Mouse (Mus musculus) megakaryocyte progenitor cell, adult 5-6 weeks (primary cell): ENCODE measurements at regions not wholly inside any gene's neighbourhood (a gene's known extent, or its start where the extent isn't known, plus 50 kb on each side); places are given as distances from the start of the nearest gene placed in this dataset.

ENCODE experiments used
- ATAC-seq: replicated peaks from 2 replicates; pipeline ENCODE4 v1.8.0; 2016; ENCODE audit warnings: mild to moderate bottlenecking, moderate TSS enrichment, inconsistent platforms; ENCODE audit not compliant: poor library complexity

GRCm38 (mm10) chr4:124542696-124543095, 67.9 kb downstream of the 3100002H09Rik start:
- no peak for ATAC-seq

GRCm38 (mm10) chr4:124538471-124538870, 72.1 kb downstream of the 3100002H09Rik start:
- ATAC-seq = no peak

GRCm38 (mm10) chr4:124537681-124538080, 72.9 kb downstream of the 3100002H09Rik start:
- ATAC-seq = no peak

- ATAC-seq = no peak
Measured at GRCm38 (mm10) chr4:124533614-124534013, 77.0 kb downstream of the 3100002H09Rik start.

- ATAC-seq = no peak
Measured at GRCm38 (mm10) chr4:124530596-124530995, 80.0 kb downstream of the 3100002H09Rik start.

- no peak for ATAC-seq
Measured at GRCm38 (mm10) chr4:124526822-124527221, 83.8 kb downstream of the 3100002H09Rik start.

GRCm38 (mm10) chr4:124526362-124526761, 84.2 kb downstream of the 3100002H09Rik start:
- no peak for ATAC-seq

GRCm38 (mm10) chr4:124520309-124520708, 90.3 kb downstream of the 3100002H09Rik start:
- ATAC-seq = no peak

GRCm38 (mm10) chr4:124511761-124512160, 98.8 kb downstream of the 3100002H09Rik start:
- no peak for ATAC-seq

- ATAC-seq = no peak
Measured at GRCm38 (mm10) chr4:124510816-124511215, 99.8 kb downstream of the 3100002H09Rik start.

- ATAC-seq = no peak
Measured at GRCm38 (mm10) chr4:124509695-124510094, 100.9 kb downstream of the 3100002H09Rik start.

GRCm38 (mm10) chr4:124506083-124506647, 104.4 kb downstream of the 3100002H09Rik start:
- ATAC-seq = no peak

- no peak for ATAC-seq
Measured at GRCm38 (mm10) chr4:124501785-124502184, 108.8 kb downstream of the 3100002H09Rik start.

- ATAC-seq = no peak
Measured at GRCm38 (mm10) chr4:124498043-124498442, 112.6 kb downstream of the 3100002H09Rik start.

GRCm38 (mm10) chr4:124485941-124486581, 124.5 kb downstream of the 3100002H09Rik start:
- no peak for ATAC-seq

GRCm38 (mm10) chr4:124484613-124485586, 125.7 kb downstream of the 3100002H09Rik start:
- no peak for ATAC-seq

- ATAC-seq = no peak
Measured at GRCm38 (mm10) chr4:124477870-124478301, 132.7 kb downstream of the 3100002H09Rik start.

GRCm38 (mm10) chr4:124477359-124477868, 133.2 kb downstream of the 3100002H09Rik start:
- no peak for ATAC-seq

- ATAC-seq = no peak
Measured at GRCm38 (mm10) chr4:124465229-124465820, 145.3 kb downstream of the 3100002H09Rik start.

GRCm38 (mm10) chr4:124455511-124456338, 154.9 kb downstream of the 3100002H09Rik start:
- ATAC-seq = no peak
